Mouse (Mus musculus): ENCODE measurements at regions not wholly inside any gene's neighbourhood (a gene's known extent, or its start where the extent isn't known, plus 50 kb on each side); places are given as distances from the start of the nearest gene placed in this dataset.

DNA sequence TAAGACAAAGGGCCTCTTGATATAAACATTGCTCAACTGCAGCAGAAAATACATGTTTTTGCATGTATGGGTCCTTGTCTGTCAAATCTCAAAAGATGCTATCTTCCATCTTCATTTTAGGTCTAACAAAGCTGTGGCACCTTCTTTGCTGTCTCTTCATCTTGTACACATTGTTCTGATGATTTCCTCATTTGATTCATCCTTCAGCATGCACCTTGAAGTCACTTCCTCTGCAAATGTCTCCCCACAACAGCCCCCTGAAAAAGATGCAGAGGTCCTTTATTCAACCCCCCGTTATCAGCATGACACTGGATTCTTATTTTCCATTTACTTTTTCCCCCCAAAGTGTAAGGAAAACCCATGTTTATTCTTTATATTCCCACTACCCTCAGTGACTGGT lies 290.5 kb upstream of the Kcnh8 start:
- TF ChIP-seq CTCF (IDR thresholded peaks at IDR 0.05; ENCODE audit: extremely low read depth, insufficient read depth, insufficient read length, insufficient replicate concordance) (no peak), POLR2A (IDR thresholded peaks at IDR 0.05; ENCODE audit: low read depth, low read length) (no peak)
